Mouse (Mus musculus) adipocyte (in vitro differentiated cells): ENCODE measurements around the gene Qrich1.
A peak's percentile ranks its signal among the peaks of the same experiment; 100 is the strongest.

Experiments
- DNase-seq: peaks from one replicate; pipeline ENCODE4 v3.0.0-alpha.2; 2016; ENCODE audit warnings: low spot score

Gene Qrich1

GRCm38 (mm10) chr9:108516380-108517251, at the start of gene Qrich1:
TSS of gene Qrich1 (plus strand) at chr9:108516806.
- DNase-seq: peak; percentile 96

- no peak for DNase-seq
Measured at GRCm38 (mm10) chr9:108469430-108469829, 47.2 kb upstream of the Qrich1 start.

DNA sequence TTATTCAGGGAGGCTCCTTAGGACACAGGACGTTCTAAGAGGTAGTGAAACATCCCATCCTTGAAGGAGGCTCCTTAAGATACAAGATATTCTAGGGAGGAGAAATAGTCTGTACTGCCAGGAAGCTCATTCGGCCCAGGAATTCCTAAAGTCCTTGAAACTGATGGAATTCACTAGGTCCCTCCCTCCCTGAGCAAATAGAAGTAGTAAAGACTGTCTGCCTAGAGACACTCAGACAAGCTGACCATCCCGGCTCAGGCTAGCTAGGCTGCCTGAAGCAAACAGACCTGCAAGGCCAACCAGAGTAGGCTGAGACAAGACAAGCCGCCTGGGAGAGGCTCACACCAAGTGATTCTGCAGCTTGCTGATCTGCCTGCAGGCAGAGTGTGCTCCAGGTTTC, 46.8 kb upstream of the Qrich1 start:
- DNase-seq: no peak

DNA sequence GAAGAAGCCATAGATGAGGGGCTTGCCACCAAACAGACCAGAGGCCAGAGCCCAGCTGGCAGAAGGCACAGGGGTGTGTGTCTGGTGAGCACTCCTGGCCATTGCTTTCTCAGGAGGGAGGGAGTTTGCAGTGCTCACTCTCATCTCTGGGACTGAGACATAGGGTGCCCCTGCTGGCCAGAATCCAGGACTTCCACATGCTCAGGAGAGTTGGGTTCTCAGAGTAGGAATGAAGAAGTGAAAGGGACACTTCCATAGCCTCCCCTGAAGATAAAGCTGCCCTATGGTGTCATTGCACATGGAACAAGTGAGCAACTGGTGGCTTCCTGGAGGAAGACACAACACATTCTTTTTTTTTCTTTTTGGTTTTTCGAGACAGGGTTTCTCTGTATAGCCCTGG, 42.1 kb upstream of the Qrich1 start:
- DNase-seq: no peak

DNA sequence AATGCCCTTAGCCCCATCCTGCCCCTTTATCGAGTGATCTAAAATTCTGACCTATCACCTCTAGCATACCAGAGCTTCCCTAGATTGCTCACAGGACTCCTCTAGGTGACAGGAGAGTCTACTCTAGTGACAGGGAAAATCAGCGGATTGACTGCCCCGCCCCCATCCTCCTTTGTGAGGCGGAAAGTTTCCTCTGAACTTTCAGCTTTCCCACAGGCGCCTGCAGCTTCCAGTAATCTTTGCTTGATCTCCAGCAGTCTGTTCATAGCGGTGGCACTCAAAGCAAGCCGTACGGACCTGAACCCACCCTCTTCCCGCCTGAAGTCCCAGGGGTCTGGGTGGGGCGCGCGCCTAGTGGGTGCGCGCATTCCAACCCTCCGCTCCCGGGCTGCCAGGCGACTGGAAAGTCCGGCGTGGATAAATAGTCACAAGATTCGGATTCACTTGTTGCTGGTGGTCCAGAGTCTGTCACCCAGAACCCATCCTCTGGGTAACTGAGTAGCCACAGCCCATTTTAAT, 37.9 kb upstream of the Qrich1 start:
- DNase-seq: peak; percentile 61

- no peak for DNase-seq
Measured at GRCm38 (mm10) chr9:108479241-108479640, 37.4 kb upstream of the Qrich1 start.

DNA sequence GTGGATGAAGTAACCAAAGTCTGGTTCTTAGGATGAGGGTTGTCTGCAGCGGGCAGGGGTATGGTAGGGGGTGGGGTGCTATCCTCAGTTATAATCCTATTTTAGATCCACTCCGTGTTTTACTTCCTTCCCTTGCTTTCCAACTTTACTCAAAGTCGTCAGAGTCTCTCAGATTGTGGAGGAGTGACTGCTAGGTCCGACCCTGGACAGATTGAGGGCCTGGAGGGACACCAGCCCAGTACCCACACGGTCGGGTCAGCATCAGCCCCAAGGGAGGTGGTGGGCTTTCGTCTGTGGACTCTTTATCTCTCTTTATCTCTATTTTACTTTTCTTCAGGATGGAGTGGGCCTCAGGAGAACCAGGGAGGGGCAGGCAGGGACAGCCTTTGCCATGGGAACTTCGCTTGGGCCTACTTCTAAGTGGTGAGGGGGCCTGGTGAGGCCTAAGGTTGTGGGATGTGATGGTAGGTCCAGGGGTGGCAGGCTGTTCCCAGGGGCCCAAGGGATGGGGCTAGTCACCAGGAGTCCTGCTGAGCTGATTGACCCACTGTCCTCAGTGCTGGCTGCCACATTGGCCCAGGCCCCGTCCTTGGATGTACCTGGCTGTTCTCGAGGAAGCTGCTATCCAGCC, 36.8 kb upstream of the Qrich1 start, which contains the start of gene Lamb2:
TSS of gene Lamb2 (plus strand) at position 16 of the 631 bp plus-strand sequence.
- DNase-seq: peak; percentile 74

- no peak for DNase-seq
Measured at GRCm38 (mm10) chr9:108480813-108481519, 35.6 kb upstream of the Qrich1 start.

- DNase-seq: no peak
Measured at GRCm38 (mm10) chr9:108481520-108482210, 34.9 kb upstream of the Qrich1 start.

DNA sequence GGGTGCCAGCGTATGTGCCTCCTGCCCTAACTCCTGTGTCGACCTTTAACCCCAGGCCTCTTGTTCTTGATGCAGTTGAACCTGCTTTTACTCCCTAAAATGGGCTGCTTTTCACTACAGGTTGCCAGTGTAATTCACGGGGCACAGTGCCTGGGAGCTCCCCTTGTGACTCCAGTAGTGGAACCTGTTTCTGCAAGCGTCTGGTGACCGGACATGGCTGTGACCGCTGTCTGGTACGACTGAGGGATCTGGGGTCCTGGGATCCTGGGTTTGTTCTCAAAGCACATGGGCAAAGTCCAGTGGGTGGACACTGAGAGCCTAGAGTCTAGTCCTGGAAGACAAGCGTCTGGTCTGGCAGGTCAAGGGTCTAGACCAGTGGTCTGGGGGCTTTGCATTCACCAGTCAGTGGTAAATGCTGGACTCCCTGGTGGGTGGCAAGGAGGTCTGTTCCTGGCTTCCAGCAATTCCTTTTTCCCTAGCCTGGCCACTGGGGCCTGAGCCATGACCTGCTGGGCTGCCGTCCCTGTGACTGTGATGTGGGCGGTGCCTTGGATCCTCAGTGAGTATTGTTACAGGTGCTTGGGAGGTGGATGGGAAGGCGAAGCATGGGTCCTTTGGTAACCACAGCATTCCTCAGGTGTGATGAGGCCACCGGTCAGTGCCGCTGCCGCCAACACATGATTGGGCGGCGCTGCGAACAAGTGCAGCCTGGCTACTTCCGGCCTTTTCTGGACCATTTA, 33.4 kb upstream of the Qrich1 start:
- no peak for DNase-seq

DNA sequence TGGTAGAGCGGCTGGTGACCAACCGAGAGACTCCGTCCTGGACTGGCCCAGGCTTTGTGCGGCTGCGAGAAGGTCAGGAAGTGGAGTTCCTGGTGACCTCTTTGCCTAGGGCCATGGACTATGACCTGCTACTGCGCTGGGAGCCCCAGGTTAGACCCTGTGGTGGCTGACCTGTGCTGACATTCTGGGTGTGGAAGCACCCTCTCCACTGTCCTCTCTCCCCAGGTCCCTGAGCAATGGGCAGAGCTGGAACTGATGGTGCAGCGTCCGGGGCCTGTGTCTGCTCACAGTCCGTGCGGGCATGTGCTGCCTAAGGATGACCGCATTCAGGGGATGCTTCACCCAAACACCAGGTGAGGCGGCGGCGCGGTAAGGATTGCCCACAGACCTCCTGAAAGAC, 32.6 kb upstream of the Qrich1 start:
- no peak for DNase-seq

GRCm38 (mm10) chr9:108485301-108485875, 31.2 kb upstream of the Qrich1 start:
- DNase-seq: no peak

GRCm38 (mm10) chr9:108486973-108487530, 29.6 kb upstream of the Qrich1 start:
- DNase-seq: no peak

DNA sequence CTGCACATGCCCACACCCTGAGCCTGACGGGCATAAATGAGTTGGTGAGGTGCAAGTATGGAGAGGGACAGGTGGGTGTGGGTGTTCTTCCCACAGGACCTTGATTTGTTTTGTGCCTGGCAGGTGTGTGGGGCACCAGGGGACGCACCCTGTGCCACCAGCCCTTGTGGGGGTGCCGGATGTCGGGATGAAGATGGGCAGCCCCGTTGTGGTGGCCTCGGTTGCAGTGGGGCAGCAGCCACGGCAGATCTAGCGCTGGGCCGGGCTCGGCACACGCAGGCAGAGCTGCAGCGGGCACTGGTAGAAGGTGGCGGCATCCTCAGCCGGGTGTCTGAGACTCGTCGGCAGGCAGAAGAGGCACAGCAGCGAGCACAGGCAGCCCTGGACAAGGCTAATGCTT, 28.2 kb upstream of the Qrich1 start:
- no peak for DNase-seq

DNA sequence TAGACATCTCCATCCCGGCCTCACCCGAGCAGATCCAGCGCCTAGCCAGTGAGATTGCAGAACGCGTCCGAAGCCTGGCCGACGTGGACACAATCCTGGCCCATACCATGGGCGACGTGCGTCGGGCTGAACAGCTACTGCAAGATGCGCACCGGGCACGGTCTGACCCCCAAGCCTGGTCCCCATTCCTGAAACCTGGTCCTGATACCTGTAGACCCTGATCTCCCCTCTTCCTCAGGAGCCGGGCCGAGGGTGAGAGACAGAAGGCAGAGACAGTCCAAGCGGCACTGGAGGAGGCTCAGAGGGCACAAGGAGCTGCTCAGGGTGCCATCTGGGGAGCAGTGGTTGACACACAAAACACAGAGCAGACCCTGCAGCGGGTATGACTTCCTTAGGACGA, 27.4 kb upstream of the Qrich1 start:
- DNase-seq: no peak

DNA sequence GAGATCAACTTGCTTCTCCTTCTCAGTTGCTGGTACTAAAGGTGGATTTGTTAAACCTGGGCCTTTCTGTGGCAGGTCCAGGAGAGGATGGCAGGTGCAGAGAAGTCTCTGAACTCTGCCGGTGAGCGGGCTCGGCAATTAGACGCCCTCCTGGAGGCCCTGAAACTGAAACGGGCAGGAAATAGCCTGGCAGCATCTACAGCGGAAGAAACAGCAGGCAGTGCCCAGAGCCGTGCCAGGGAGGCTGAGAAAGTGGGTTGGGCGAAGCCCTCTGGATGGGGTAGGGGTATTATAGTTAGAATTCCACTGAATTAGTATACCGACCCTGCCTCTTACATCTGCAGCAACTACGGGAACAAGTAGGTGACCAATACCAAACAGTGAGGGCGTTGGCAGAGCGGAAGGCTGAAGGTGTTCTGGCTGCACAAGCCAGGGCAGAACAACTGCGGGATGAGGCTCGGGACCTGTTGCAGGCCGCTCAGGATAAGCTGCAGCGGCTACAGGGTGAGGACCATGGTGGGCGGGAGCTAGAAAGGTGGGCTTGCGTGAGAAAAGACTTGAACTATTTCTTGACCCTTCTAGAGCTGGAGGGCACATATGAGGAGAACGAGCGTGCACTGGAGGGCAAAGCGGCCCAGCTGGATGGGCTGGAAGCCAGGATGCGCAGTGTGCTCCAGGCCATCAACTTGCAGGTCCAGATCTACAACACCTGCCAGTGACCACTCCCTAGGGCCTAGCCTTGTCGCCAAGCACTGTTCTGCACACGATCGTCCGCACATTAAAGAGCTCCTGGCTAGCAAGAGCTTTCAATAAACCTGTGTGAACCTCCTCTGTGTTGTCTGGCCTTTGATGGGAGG, 26.7 kb upstream of the Qrich1 start:
- DNase-seq: no peak

DNA sequence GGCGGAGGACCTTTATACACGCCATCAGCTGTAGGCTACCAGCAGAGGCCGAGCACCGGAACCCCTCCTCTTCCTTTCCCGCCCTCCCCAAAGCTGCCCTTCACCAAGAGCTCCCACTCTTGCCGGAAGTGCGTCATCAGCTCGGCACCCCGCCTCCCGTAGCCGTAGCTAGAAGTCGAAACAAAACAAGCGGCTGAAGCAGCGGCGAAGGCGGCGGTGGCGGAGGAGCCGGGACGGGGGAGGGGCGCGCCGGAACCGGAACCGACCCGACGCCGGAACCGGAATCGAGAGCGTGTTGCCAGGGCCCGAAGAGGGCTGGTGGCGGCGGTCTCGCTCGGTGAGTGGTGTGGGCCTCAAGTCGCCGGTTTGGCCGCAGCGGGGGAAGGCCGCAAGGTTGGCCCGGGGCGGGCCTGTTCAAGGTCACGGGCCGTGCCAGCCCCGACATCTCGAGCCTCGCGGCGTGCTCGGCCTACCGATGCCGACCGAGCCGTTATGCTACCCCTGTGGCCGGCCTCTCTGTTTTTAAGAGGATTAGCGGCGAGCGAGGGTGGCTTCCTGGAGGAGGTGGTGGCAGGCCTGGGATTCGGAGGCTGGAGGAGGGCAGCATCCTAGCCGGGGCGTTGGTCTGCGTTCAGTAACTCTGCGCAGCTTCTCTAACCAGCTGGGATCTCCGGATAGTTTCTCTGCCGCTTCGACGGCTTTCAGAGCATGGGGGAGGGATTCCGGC, 25.9 kb upstream of the Qrich1 start, which contains the start of gene Usp19:
TSS of gene Usp19 (plus strand) at position 44 of the 727 bp plus-strand sequence.
- peak; percentile 97 for DNase-seq

DNA sequence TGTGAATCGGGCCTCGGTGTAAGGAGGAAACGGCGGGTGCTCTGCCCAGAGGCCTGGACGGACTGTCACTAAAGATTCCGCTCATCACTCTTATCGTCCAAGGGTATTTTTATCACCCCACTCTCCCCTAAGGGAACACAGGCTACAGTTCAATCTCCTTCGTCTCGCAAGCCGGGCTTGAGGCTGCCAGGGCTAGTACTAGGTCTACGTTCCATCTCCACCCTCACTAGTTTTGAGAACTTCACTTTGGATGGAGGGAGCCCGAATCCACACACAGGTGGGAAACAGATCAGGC, 25.4 kb upstream of the Qrich1 start:
- no peak for DNase-seq
